Mouse (Mus musculus) ES-E14 (cell line): Measurements from ENCODE around the gene Bcorl1. TPM values are rescaled to one million over a fixed set of nuclear protein-coding genes. Genes with fewer than 3 reads are reported as not detected.
A peak's percentile ranks its signal among the peaks of the same experiment; 100 is the strongest.

Source experiments
- DNase-seq: peaks from one replicate; pipeline ENCODE4 v3.0.0-alpha.2; 2013; ENCODE audit warnings: low read depth, low spot score
- H3K27ac ChIP-seq: 2 replicates; pipeline ENCODE4 v1.5.1; 2012; ENCODE audit warnings: low read depth, mild to moderate bottlenecking, low read length, moderate library complexity, mixed read lengths; ENCODE audit not compliant: poor library complexity, insufficient read depth, severe bottlenecking
- H3K36me3 ChIP-seq: 2 replicates; pipeline ENCODE4 v1.6.1; 2012; ENCODE audit warnings: mild to moderate bottlenecking, low read length, moderate library complexity, mixed read lengths; ENCODE audit not compliant: control insufficient read depth, poor library complexity, insufficient read depth, severe bottlenecking
- H3K4me1 ChIP-seq, 2 experiments: fragments of 150-350 bp in 1 of 2; sonication (generic) in 1 of 2; 2 replicates each; pipeline ENCODE4 v1.6.1; 2012; ENCODE audit warnings: low read length in 2 of 2, mild to moderate bottlenecking in 1 of 2, mixed read lengths in 1 of 2; ENCODE audit not compliant: control insufficient read depth in 2 of 2, insufficient read depth in 2 of 2, poor library complexity in 1 of 2
- H3K4me3 ChIP-seq, 2 experiments: fragments of 150-350 bp in 1 of 2; sonication (generic) in 1 of 2; 2 replicates each; pipeline ENCODE4 v1.5.1; 2012; ENCODE audit warnings: low read length in 2 of 2, low read depth in 1 of 2, mild to moderate bottlenecking in 1 of 2, mixed read lengths in 1 of 2; ENCODE audit not compliant: insufficient read depth in 1 of 2, poor library complexity in 1 of 2, severe bottlenecking in 1 of 2
- H3K9ac ChIP-seq: 2 replicates; pipeline ENCODE4 v1.6.1; 2012; ENCODE audit warnings: low read depth, mild to moderate bottlenecking, low read length, mixed read lengths; ENCODE audit not compliant: poor library complexity, insufficient read depth, severe bottlenecking
- H3K9me3 ChIP-seq: fragments of 150-350 bp; sonication (generic); 2 replicates; pipeline ENCODE4 v1.6.1; 2012; ENCODE audit warnings: low read depth, mild to moderate bottlenecking, low read length; ENCODE audit not compliant: control insufficient read depth, insufficient read depth
- CHD2 ChIP-seq: IDR thresholded peaks from 2 replicates; pipeline ENCODE4 v1.6.1; 2014; ENCODE audit warnings: mild to moderate bottlenecking, low read depth, low read length, inconsistent platforms
- HCFC1 ChIP-seq: IDR thresholded peaks from 2 replicates; pipeline ENCODE4 v1.6.1; 2012; ENCODE audit warnings: low read length, inconsistent platforms, borderline replicate concordance; ENCODE audit not compliant: insufficient read depth
- MAFK ChIP-seq: IDR thresholded peaks from 2 replicates; pipeline ENCODE4 v1.6.1; 2014; ENCODE audit warnings: mild to moderate bottlenecking, low read depth, low read length, inconsistent platforms; ENCODE audit not compliant: insufficient read depth
- ZC3H11A ChIP-seq: IDR thresholded peaks from 2 replicates; pipeline ENCODE4 v1.6.1; 2012; ENCODE audit warnings: low read depth, mild to moderate bottlenecking, inconsistent platforms, low read length, borderline replicate concordance
- ZNF384 ChIP-seq: IDR thresholded peaks from 2 replicates; pipeline ENCODE4 v1.6.1; 2012; ENCODE audit warnings: low read depth, low read length, inconsistent platforms
- in situ Hi-C, 2 experiments: fragments of 600-800 bp; cut with MboI; formaldehyde crosslinking; loops; one replicate each; pipeline ENCODE4 v1.15.1; 2025; ENCODE audit warnings: low sequenced_read_pairs in 2 of 2, inconsistent platforms in 1 of 2; ENCODE audit not compliant: unreplicated experiment in 2 of 2
- total RNA-seq: library from RNA; depleted of rRNA; stranded (reverse); fragments of 300-350 nt; gene quantifications from 2 replicates; pipeline ENCODE4 v1.2.3, GENCODE M21; 2012; rRNA removed

Bcorl1 gene
- total RNA-seq, 1 experiment, result 2.7 TPM

GRCm38 (mm10) chrX:48454495-48454878 lies 113.3 kb downstream of the Bcorl1 start:
- no peak for DNase-seq
- H3K9ac ChIP-seq, result peak overlapping the region; percentile 34
- in situ Hi-C loops, result no loop called here
- TF ChIP-seq CHD2, result no peak
- peaks cover 0 to 3% of the 10 kb centered on the region in 2 experiments; a peak in 1 of 4 replicates for H3K4me1 ChIP-seq
- H3K9me3 ChIP-seq, result no peaks in the 10 kb centered on the region
- H3K4me3 ChIP-seq, result peak overlapping the region; percentile 72 to 81
- H3K36me3 ChIP-seq, result no peaks in the 10 kb centered on the region
- no peak overlapping the region for H3K27ac ChIP-seq

- no peaks in the 10 kb centered on the region for H3K4me1 ChIP-seq
- peak overlapping the region in 1 of 2 experiments; percentile 72; a peak in 1 of 4 replicates for H3K4me3 ChIP-seq
- no peaks in the 10 kb centered on the region for H3K36me3 ChIP-seq
- no peak overlapping the region for H3K9ac ChIP-seq
- H3K27ac ChIP-seq, result no peak overlapping the region
- in situ Hi-C loops, result no loop called here
- no peak for TF ChIP-seq HCFC1
- DNase-seq, result no peak
- no peaks in the 10 kb centered on the region for H3K9me3 ChIP-seq
Observed at GRCm38 (mm10) chrX:48455018-48455417, 113.9 kb downstream of the Bcorl1 start.

- H3K9me3 ChIP-seq, result no peaks in the 10 kb centered on the region
- H3K9ac ChIP-seq, result no peak overlapping the region
- no peak for TF ChIP-seq ZC3H11A
- TF ChIP-seq ZNF384, result no peak
- TF ChIP-seq HCFC1, result no peak
- no peak for TF ChIP-seq MAFK
- no peak for TF ChIP-seq CHD2
- no peaks in the 10 kb centered on the region for H3K36me3 ChIP-seq
- no peak for DNase-seq
- no peaks in the 10 kb centered on the region for H3K4me1 ChIP-seq
- no peak overlapping the region for H3K27ac ChIP-seq
- in situ Hi-C loops, result no loop called here
- H3K4me3 ChIP-seq, result no peak overlapping the region
Observed at GRCm38 (mm10) chrX:48456956-48457355, 115.8 kb downstream of the Bcorl1 start.

Other genes starting within 250 kb of the Bcorl1 start
- gene Xpnpep2, start 232.6 kb upstream of the Bcorl1 start, total RNA-seq, result 0.58 and 1.6 TPM in 2 replicates
- gene Sash3, start 194.9 kb upstream of the Bcorl1 start, total RNA-seq, result 0.54 TPM in 1 of 2 replicates, not detected in the other
- gene Zdhhc9, start 132.5 kb upstream of the Bcorl1 start, total RNA-seq, result 9.7 and 11.2 TPM in 2 replicates
- gene Utp14a, start 84.5 kb upstream of the Bcorl1 start, total RNA-seq, result 52.0 and 57.7 TPM in 2 replicates
- gene Elf4, start 121.8 kb downstream of the Bcorl1 start, total RNA-seq, result 1.9 and 2.7 TPM in 2 replicates
- 88.9 and 118 TPM in 2 replicates for gene Aifm1, start 172.2 kb downstream of the Bcorl1 start, total RNA-seq
- 0.76 and 1.8 TPM in 2 replicates for gene Rab33a, start 177.9 kb downstream of the Bcorl1 start, total RNA-seq